Mouse (Mus musculus) testis, adult 2 months (tissue): ENCODE measurements around the gene Gm10644.

Experiments used
- CTCF ChIP-seq: fragments of 200-500 bp; IDR thresholded peaks from 2 replicates; pipeline ENCODE4 v1.5.1; 2012; ENCODE audit warnings: low read depth, mild to moderate bottlenecking, inconsistent platforms, low read length, moderate library complexity; ENCODE audit not compliant: control insufficient read depth, insufficient read depth, insufficient replicate concordance
- POLR2A ChIP-seq: fragments of 200-500 bp; IDR thresholded peaks from 2 replicates; pipeline ENCODE4 v1.6.1; 2012; ENCODE audit warnings: low read depth, mild to moderate bottlenecking, inconsistent platforms, low read length, moderate library complexity; ENCODE audit not compliant: control insufficient read depth

GRCm38 (mm10) chr8:83992488-83992887, 37.5 kb upstream of the Gm10644 start:
- TF ChIP-seq POLR2A = no peak
- TF ChIP-seq CTCF = no peak
